Mouse (Mus musculus) bone marrow macrophage, adult 2 months (primary cell): Measurements from ENCODE around the gene Rec8.

Experiments used
- CTCF ChIP-seq: IDR thresholded peaks from 2 replicates; pipeline ENCODE4 v1.5.1; 2012; ENCODE audit warnings: low read depth, mild to moderate bottlenecking, low read length, moderate library complexity
- POLR2A ChIP-seq: IDR thresholded peaks from 2 replicates; pipeline ENCODE4 v1.6.1; 2012; ENCODE audit warnings: mild to moderate bottlenecking, low read depth, low read length, borderline replicate concordance

DNA sequence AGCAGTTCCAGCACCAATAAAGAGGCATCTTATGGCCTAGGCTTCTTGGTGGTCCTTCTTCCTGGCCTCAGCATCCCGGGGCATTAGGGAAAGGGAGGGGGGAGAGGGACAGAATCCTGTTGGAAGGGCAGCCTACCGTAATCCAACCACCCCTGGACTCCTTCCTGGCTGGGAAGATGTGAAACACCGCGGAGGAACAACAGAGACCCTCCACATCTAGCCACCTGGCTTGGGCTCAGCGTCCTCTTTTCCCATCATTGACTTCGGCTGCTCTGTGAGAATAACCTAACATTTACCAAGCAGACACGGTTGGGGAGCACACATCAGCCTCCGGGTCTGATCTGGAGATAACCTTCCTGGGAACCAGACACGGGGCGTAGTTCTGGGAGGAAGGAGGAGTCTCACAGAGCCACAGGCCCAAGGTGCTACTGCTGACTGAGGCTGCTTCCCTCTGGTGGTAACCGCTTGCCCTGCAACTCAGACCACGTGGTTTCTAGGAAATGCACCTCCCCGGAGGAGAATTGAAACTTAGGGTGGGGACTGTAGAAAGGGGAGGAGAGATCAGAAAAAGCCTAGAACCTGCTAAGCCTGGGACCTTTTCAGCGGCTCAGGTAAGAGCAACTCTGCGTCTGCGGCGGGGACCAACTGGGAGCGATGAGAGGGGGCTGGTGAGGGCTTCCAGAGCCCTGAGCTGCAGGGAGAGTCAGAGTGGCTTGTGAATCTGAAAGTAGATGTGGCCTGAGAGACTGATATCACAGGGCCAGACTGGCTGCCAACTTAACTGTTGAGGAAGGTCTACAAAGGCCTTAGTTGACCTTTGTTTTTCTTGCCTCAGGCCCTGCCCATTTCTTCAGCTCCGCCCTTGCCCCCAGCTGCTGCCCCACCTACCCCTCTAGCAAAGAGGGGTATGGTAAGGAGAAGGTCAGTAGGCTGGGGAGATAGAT lies 13.9 kb upstream of the Rec8 start:
- TF ChIP-seq CTCF (peak; percentile 25), POLR2A (peak; percentile 33; the same call in 1 of the 2 replicates)
